ENCODE assay signal across 35 mouse cellular contexts in genomic region chr3:59187336-59187735, GRCm38 (mm10). TPM values are rescaled to one million over a fixed set of nuclear protein-coding genes. Genes with fewer than 3 reads are reported as not detected.
"Had no signal": no experiment of that assay in that cellular context is flagged by ENCODE, and none has a peak within 500 bp of the region (broad histone marks: within the 10 kb centered on the region; RNA-seq: fewer than 3 reads in every experiment).

No protein-coding gene starts in this region.

- H3K4me1 ChIP-seq: heart, embryonic 10.5 days; heart, embryonic 12.5 days; hindbrain, embryonic 13.5 days; hindbrain, embryonic 15.5 days; kidney, embryonic 15.5 days; limb, embryonic 10.5 days; limb, embryonic 12.5 days had no signal

- H3K27me3 ChIP-seq: heart, embryonic 12.5 days; hindbrain, embryonic 13.5 days; hindbrain, embryonic 15.5 days; kidney, embryonic 15.5 days; limb, embryonic 12.5 days had no signal

- H3K4me3 ChIP-seq: heart, embryonic 10.5 days; heart, embryonic 12.5 days; hindbrain, embryonic 13.5 days; hindbrain, embryonic 15.5 days; kidney, embryonic 15.5 days; layer of hippocampus, adult 2 months; left cerebral cortex, adult 2 months; limb, embryonic 10.5 days; limb, embryonic 12.5 days had no signal

- ATAC-seq: hindbrain, postnatal 0 days; intestine, embryonic 16.5 days had no signal

- H3K27ac ChIP-seq: heart, embryonic 10.5 days; hindbrain, embryonic 13.5 days; hindbrain, embryonic 15.5 days; hindbrain, postnatal 0 days; kidney, embryonic 15.5 days; layer of hippocampus, adult 2 months; left cerebral cortex, adult 2 months; limb, embryonic 10.5 days; limb, embryonic 12.5 days had no signal

- H3K36me3 ChIP-seq: heart, embryonic 10.5 days; heart, embryonic 12.5 days; hindbrain, embryonic 13.5 days; hindbrain, embryonic 15.5 days; kidney, embryonic 15.5 days; limb, embryonic 10.5 days; limb, embryonic 12.5 days had no signal

- DNase-seq: gastrocnemius, postnatal 14 days; gastrocnemius, postnatal 36 days; heart, adult 18-20 months; heart, postnatal 10 days; heart, postnatal 36 days; kidney, adult 11 months; kidney, adult 2 months; kidney, adult 9 months; kidney, postnatal 10 days; kidney, postnatal 25 days; kidney, postnatal 4 days; liver had no signal

- H3K9me3 ChIP-seq: heart, embryonic 10.5 days; heart, embryonic 12.5 days; hindbrain, embryonic 13.5 days; hindbrain, embryonic 15.5 days; kidney, embryonic 15.5 days; limb, embryonic 10.5 days; limb, embryonic 12.5 days had no signal

RNA-seq across cellular contexts. Expression of gene Gpr87, which starts 7.6 kb away (rescaled TPM):
- total RNA-seq: gastrocnemius, adult 18-20 months; gastrocnemius, adult 8-10 months; gastrocnemius, postnatal 14 days; gastrocnemius, postnatal 36 days; heart, adult 18-20 months; heart, adult 8-10 months; heart, postnatal 10 days; heart, postnatal 36 days; hematopoietic stem cell, adult 5-6 weeks; hindbrain, postnatal 0 days; layer of hippocampus, adult 2 months; layer of hippocampus, postnatal 10 days; layer of hippocampus, postnatal 25 days; left cerebral cortex, adult 2 months; left cerebral cortex, postnatal 14 days; left cerebral cortex, postnatal 36 days had no signal
- polyA plus RNA-seq: heart, embryonic 14.5 days; hindbrain, embryonic 11.5 days; intestine, embryonic 14.5 days; intestine, embryonic 16.5 days; kidney, embryonic 15.5 days; liver, embryonic 11.5 days had no signal
